Mouse (Mus musculus) forebrain, embryonic 11.5 days (tissue): Measurements from ENCODE around the gene Nfkbil1. TPM values are rescaled to one million over a fixed set of nuclear protein-coding genes. Genes with fewer than 3 reads are reported as not detected.

ENCODE experiments used
- ATAC-seq: fragments of 200-750 bp; cut with Nextera tagmentation; replicated peaks from 2 replicates; pipeline ENCODE4 v1.8.0; 2017; ENCODE audit warnings: moderate TSS enrichment; ENCODE audit not compliant: low FRiP score
- DNase-seq: peaks from one replicate; pipeline ENCODE4 v3.0.0-alpha.2; 2017; ENCODE audit warnings: low spot score
- H3K27ac ChIP-seq: fragments of 300-500 bp; sonication (generic); 2 replicates; pipeline ENCODE4 v1.5.1; 2014; ENCODE audit warnings: low read depth, low read length
- H3K27me3 ChIP-seq: fragments of 300-500 bp; sonication (generic); 2 replicates; pipeline ENCODE4 v1.6.1; 2014; ENCODE audit warnings: mild to moderate bottlenecking, low read length, mixed read lengths; ENCODE audit not compliant: control insufficient read depth, insufficient read depth
- H3K36me3 ChIP-seq: fragments of 300-500 bp; sonication (generic); 2 replicates; pipeline ENCODE4 v1.6.1; 2014; ENCODE audit warnings: mild to moderate bottlenecking, low read length, moderate library complexity, mixed read lengths; ENCODE audit not compliant: control insufficient read depth, insufficient read depth
- H3K4me1 ChIP-seq: fragments of 300-500 bp; sonication (generic); replicated peaks from 2 replicates; pipeline ENCODE4 v1.6.1; 2014; ENCODE audit warnings: low read length, mixed read lengths; ENCODE audit not compliant: control insufficient read depth, insufficient read depth
- H3K4me2 ChIP-seq: fragments of 300-500 bp; sonication (generic); 2 replicates; pipeline ENCODE4 v1.6.1; 2014; ENCODE audit warnings: low read depth, mild to moderate bottlenecking, low read length, moderate library complexity, mixed read lengths; ENCODE audit not compliant: severe bottlenecking
- H3K4me3 ChIP-seq: fragments of 300-500 bp; sonication (generic); 2 replicates; pipeline ENCODE4 v1.5.1; 2014; ENCODE audit warnings: low read depth, low read length
- H3K9ac ChIP-seq: fragments of 300-500 bp; sonication (generic); 2 replicates; pipeline ENCODE4 v1.6.1; 2014; ENCODE audit warnings: low read length
- H3K9me3 ChIP-seq: fragments of 300-500 bp; sonication (generic); 2 replicates; pipeline ENCODE4 v1.6.1; 2016; ENCODE audit warnings: low read length, mixed read lengths; ENCODE audit not compliant: control insufficient read depth
- WGBS: fragments of 180-500 bp; shearing (Covaris S2); extraction: QIAGEN DNeasy Blood & Tissue Kit; methylation state at CpG from one replicate; pipeline ENCODE4 v1.1.7; 2014; 5-methylcytosine and 5-hydroxymethylcytosine counted together
- microRNA-seq: library from miRNA; unstranded; fragments of <30 nt; microRNA quantifications from one replicate; pipeline ENCODE4, GENCODE M21; 2016; ENCODE audit not compliant: insufficient number of aligned reads
- polyA plus RNA-seq: library from polyadenylated mRNA; unstranded; fragments of >200 nt; fragmentation: Nextera tagmentation; extraction: Ambion mirVana; gene quantifications from 2 replicates; pipeline ENCODE4 v1.2.1, GENCODE M21; 2014

Nfkbil1 gene
- polyA plus RNA-seq, 1 experiment from 2014 or later: 4.3 TPM

- no peak overlapping the region for H3K4me2 ChIP-seq
- H3K27me3 ChIP-seq: no peaks in the 10 kb centered on the region
- H3K4me1 ChIP-seq: no peaks in the 10 kb centered on the region
- no peaks in the 10 kb centered on the region for H3K9me3 ChIP-seq
- H3K36me3 ChIP-seq: no peaks in the 10 kb centered on the region
- 78% methylated on average over 6 of the region's 6 CpGs for WGBS
- no peak overlapping the region for H3K4me3 ChIP-seq
- no peak for ATAC-seq
- no peak overlapping the region for H3K9ac ChIP-seq
- no peak overlapping the region for H3K27ac ChIP-seq
- no peak for DNase-seq
Observed at GRCm38 (mm10) chr17:35175382-35175781, 60.2 kb downstream of the Nfkbil1 start.

- H3K27ac ChIP-seq: no peak overlapping the region
- DNase-seq (no peak), ATAC-seq (no peak)
- no peak overlapping the region for H3K4me2 ChIP-seq
- H3K9ac ChIP-seq: no peak overlapping the region
- H3K9me3 ChIP-seq: no peaks in the 10 kb centered on the region
- no peaks in the 10 kb centered on the region for H3K27me3 ChIP-seq
- H3K4me1 ChIP-seq: no peaks in the 10 kb centered on the region
- no peak overlapping the region for H3K4me3 ChIP-seq
- no peaks in the 10 kb centered on the region for H3K36me3 ChIP-seq
- WGBS: 81% methylated on average over 8 of the region's 8 CpGs
Observed at GRCm38 (mm10) chr17:35174201-35174977, 61.2 kb downstream of the Nfkbil1 start.

- no peak overlapping the region for H3K9ac ChIP-seq
- ATAC-seq (no peak), DNase-seq (no peak)
- H3K4me2 ChIP-seq: no peak overlapping the region
- H3K4me1 ChIP-seq: no peaks in the 10 kb centered on the region
- no peak overlapping the region for H3K27ac ChIP-seq
- no peaks in the 10 kb centered on the region for H3K9me3 ChIP-seq
- H3K4me3 ChIP-seq: no peak overlapping the region
- H3K36me3 ChIP-seq: no peaks in the 10 kb centered on the region
- H3K27me3 ChIP-seq: no peaks in the 10 kb centered on the region
- 81% methylated on average over 3 of the region's 3 CpGs for WGBS
Observed at GRCm38 (mm10) chr17:35173329-35173728, 62.3 kb downstream of the Nfkbil1 start.

- H3K4me3 ChIP-seq: no peak overlapping the region
- no peak for DNase-seq
Observed at GRCm38 (mm10) chr17:35172445-35173234, 63.0 kb downstream of the Nfkbil1 start.

More at GRCm38 (mm10) chr17:35172445-35173234, 63.0 kb downstream of the Nfkbil1 start:
- Histone ChIP-seq H3K27ac (no peak overlapping the region), H3K9ac (no peak overlapping the region), H3K9me3 (no peaks in the 10 kb centered on the region), H3K36me3 (no peaks in the 10 kb centered on the region), H3K4me1 (no peaks in the 10 kb centered on the region), H3K27me3 (no peaks in the 10 kb centered on the region), H3K4me2 (no peak overlapping the region)
- ATAC-seq: no peak
- WGBS: 77% methylated on average over 11 of the region's 11 CpGs

Small RNAs within 50 kb of the gene (microRNA-seq; reads per million reads assigned to microRNA genes)
- gene Mir6973a (not detected), gene Mir6974 (not detected), gene Mir6975 (6.7 reads per million), gene Mir8094 (not detected)

Other genes starting within 250 kb of the Nfkbil1 start
- gene Vars, start 234.8 kb downstream of the Nfkbil1 start, polyA plus RNA-seq: 169 and 174 TPM in 2 replicates
- gene Vwa7, start 219.2 kb downstream of the Nfkbil1 start, polyA plus RNA-seq: 0.15 and 0.27 TPM in 2 replicates
- gene Sapcd1, start 207.8 kb downstream of the Nfkbil1 start, polyA plus RNA-seq: 4.0 and 4.1 TPM in 2 replicates
- gene Msh5, start 189.0 kb downstream of the Nfkbil1 start, polyA plus RNA-seq: 5.8 and 7.9 TPM in 2 replicates
- gene Clic1, start 185.8 kb downstream of the Nfkbil1 start, polyA plus RNA-seq: 67.7 and 74.5 TPM in 2 replicates
- gene Ddah2, start 176.8 kb downstream of the Nfkbil1 start, polyA plus RNA-seq: 489 and 543 TPM in 2 replicates
- 0.20 TPM in 1 of 2 replicates, not detected in the other for gene Ly6g6c, start 170.4 kb downstream of the Nfkbil1 start, polyA plus RNA-seq
- gene Mpig6b, start 169.6 kb downstream of the Nfkbil1 start, polyA plus RNA-seq: 1.3 and 1.6 TPM in 2 replicates
- gene Ly6g6e, start 158.9 kb downstream of the Nfkbil1 start, polyA plus RNA-seq: 0.39 and 0.57 TPM in 2 replicates
- 1.7 and 1.8 TPM in 2 replicates for gene Ly6g6d, start 157.7 kb downstream of the Nfkbil1 start, polyA plus RNA-seq
- 0.72 and 0.88 TPM in 2 replicates for gene Ly6g6f, start 150.2 kb downstream of the Nfkbil1 start, polyA plus RNA-seq
- gene Abhd16a, start 146.5 kb downstream of the Nfkbil1 start, polyA plus RNA-seq: 52.6 and 53.8 TPM in 2 replicates
- not detected in 2 replicates for gene Ly6g5c, start 127.5 kb downstream of the Nfkbil1 start, polyA plus RNA-seq
- gene Ly6g5b, start 120.4 kb downstream of the Nfkbil1 start, polyA plus RNA-seq: 1.4 and 1.9 TPM in 2 replicates
- gene Gpank1, start 114.3 kb downstream of the Nfkbil1 start, polyA plus RNA-seq: 29.5 and 33.7 TPM in 2 replicates
- 296 and 297 TPM in 2 replicates for gene Csnk2b, start 113.7 kb downstream of the Nfkbil1 start, polyA plus RNA-seq
- gene D17H6S53E, start 109.4 kb downstream of the Nfkbil1 start, polyA plus RNA-seq: 8.6 and 8.7 TPM in 2 replicates
- 0.64 and 0.88 TPM in 2 replicates for gene Apom, start 103.7 kb downstream of the Nfkbil1 start, polyA plus RNA-seq
- gene Bag6, start 100.6 kb downstream of the Nfkbil1 start, polyA plus RNA-seq: 96.6 and 100 TPM in 2 replicates
- gene Prrc2a, start 70.9 kb downstream of the Nfkbil1 start, polyA plus RNA-seq: 277 and 281 TPM in 2 replicates
- 2.9 and 3.5 TPM in 2 replicates for gene Aif1, start 59.7 kb downstream of the Nfkbil1 start, polyA plus RNA-seq
- 3.8 and 4.7 TPM in 2 replicates for gene Lst1, start 47.4 kb downstream of the Nfkbil1 start, polyA plus RNA-seq
- 0.17 and 0.41 TPM in 2 replicates for gene Ltb, start 41.4 kb downstream of the Nfkbil1 start, polyA plus RNA-seq
- gene Tnf, start 33.8 kb downstream of the Nfkbil1 start, polyA plus RNA-seq: not detected in 2 replicates
- not detected in 2 replicates for gene Lta, start 30.4 kb downstream of the Nfkbil1 start, polyA plus RNA-seq
- gene Gm16181, start 15.0 kb downstream of the Nfkbil1 start, polyA plus RNA-seq: 0.85 TPM in 1 of 2 replicates, not detected in the other
- 12.1 and 14.2 TPM in 2 replicates for gene Atp6v1g2, start 2.1 kb downstream of the Nfkbil1 start, polyA plus RNA-seq
- 717 and 756 TPM in 2 replicates for gene Ddx39b, start 6.0 kb upstream of the Nfkbil1 start, polyA plus RNA-seq
- gene H2-D1, start 26.9 kb upstream of the Nfkbil1 start, polyA plus RNA-seq: 45.8 and 51.2 TPM in 2 replicates
- gene H2-Q1, start 84.6 kb upstream of the Nfkbil1 start, polyA plus RNA-seq: not detected in 2 replicates
- gene H2-Q2, start 106.5 kb upstream of the Nfkbil1 start, polyA plus RNA-seq: 0.31 and 0.53 TPM in 2 replicates
- 1.7 and 2.1 TPM in 2 replicates for gene H2-Q4, start 143.8 kb upstream of the Nfkbil1 start, polyA plus RNA-seq
- gene H2-Q6, start 189.1 kb upstream of the Nfkbil1 start, polyA plus RNA-seq: 0.72 and 1.2 TPM in 2 replicates
- gene H2-Q7, start 203.4 kb upstream of the Nfkbil1 start, polyA plus RNA-seq: 10.5 and 10.6 TPM in 2 replicates
- 0.07 and 0.12 TPM in 2 replicates for gene H2-Q10, start 234.3 kb upstream of the Nfkbil1 start, polyA plus RNA-seq